Mouse (Mus musculus): Measurements from ENCODE around the gene Sorbs1.

DNA sequence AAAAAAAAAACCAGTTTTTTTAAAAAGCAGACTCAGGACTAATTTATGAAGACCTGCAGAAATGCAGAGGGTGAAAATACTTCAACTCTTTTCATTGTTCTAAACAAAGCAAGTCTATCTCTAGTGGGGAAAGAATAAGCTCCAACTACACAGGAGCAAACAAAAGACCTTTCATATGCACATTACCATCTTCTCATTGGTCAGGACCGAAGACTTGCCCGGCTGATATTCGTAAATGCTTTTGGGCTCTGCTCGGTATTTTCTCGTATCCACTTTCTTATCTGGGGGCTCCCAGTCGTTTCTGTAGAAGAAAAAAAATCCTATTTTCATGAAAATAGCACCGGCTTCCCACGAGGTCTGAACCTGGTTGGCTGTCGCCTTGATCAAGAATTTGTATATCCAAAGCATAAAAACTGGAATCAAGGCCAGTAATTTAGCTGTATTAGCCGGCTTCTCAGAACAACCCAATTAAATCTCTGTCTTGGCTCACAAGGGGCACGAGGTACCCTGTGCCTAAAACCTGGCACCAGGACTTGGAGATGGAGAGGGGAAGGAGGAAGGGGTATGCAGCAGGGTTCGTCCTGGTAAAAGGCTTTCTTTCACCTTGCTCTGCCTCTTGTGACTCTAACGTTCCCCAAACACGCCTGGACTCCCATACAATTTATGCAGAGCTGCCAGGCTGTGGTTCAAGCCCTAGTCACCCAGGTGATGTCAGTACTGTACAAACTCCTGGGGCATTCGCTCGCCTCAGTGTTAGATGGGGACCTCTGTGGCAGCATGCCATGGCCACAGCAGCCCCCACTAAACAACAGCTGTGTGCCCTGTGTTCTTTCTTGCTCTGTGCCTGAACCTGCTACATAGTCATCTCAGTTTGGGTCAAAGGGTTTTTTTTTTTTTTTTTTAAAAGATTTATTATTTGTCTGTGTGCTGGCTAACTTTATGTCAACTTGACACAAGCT lies 163.6 kb downstream of the Sorbs1 start:
- TF ChIP-seq MAX (IDR thresholded peaks at IDR 0.05; ENCODE audit: low read depth) (no peak), MYOG (IDR thresholded peaks at IDR 0.05; ENCODE audit: control insufficient read depth in 1 of 3, insufficient read depth in 1 of 3, insufficient read length in 2 of 3, low read depth in 2 of 3) (no peak), POLR2A (IDR thresholded peaks at IDR 0.05; ENCODE audit: insufficient read length, low read depth) (no peak), TCF3 (IDR thresholded peaks at IDR 0.05; ENCODE audit: insufficient read length, low read depth) (no peak)

All from myocyte (in vitro differentiated cells).